Mouse (Mus musculus): Measurements from ENCODE around the gene Gga1.
A peak's percentile ranks its signal among the peaks of the same experiment; 100 is the strongest.
"Not testable (repeated sequence)": the region's sequence is repeated elsewhere in the genome, so short reads cannot be mapped to it uniquely, and the experiment has no call there.

Gene Gga1

GRCm38 (mm10) chr15:78845321-78845720, 31.7 kb upstream of the Gga1 start:
- DNase-seq (ENCODE audit: low read depth, low spot score) = peak; percentile 55

- DNase-seq (ENCODE audit: low read depth, low spot score) = no peak
These were observed 31.1 kb upstream of the Gga1 start for GRCm38 (mm10) chr15:78845867-78846266.

GRCm38 (mm10) chr15:78846352-78846751, 30.6 kb upstream of the Gga1 start:
- DNase-seq (ENCODE audit: low read depth, low spot score) = no peak

GRCm38 (mm10) chr15:78846805-78847204, 30.2 kb upstream of the Gga1 start:
- not testable (repeated sequence) for DNase-seq (ENCODE audit: low read depth, low spot score)

- DNase-seq (ENCODE audit: low read depth, low spot score) = peak; percentile 85
These were observed 28.5 kb upstream of the Gga1 start for GRCm38 (mm10) chr15:78848467-78848866.

GRCm38 (mm10) chr15:78849485-78849884, 27.5 kb upstream of the Gga1 start:
- DNase-seq (ENCODE audit: low read depth, low spot score) = no peak

GRCm38 (mm10) chr15:78850059-78850824, 26.7 kb upstream of the Gga1 start:
- DNase-seq (ENCODE audit: low read depth, low spot score) = no peak

GRCm38 (mm10) chr15:78850944-78851343, 26.0 kb upstream of the Gga1 start:
- no peak for DNase-seq (ENCODE audit: low read depth, low spot score)

GRCm38 (mm10) chr15:78851505-78852153, 25.4 kb upstream of the Gga1 start:
- DNase-seq (ENCODE audit: low read depth, low spot score) = peak; percentile 92

GRCm38 (mm10) chr15:78855303-78855965, 21.6 kb upstream of the Gga1 start, which contains the start of gene Lgals2:
Gene Lgals2, minus strand, starts transcription at chr15:78855529.
- DNase-seq (ENCODE audit: low read depth, low spot score) = no peak

GRCm38 (mm10) chr15:78857009-78857408, 20.0 kb upstream of the Gga1 start:
- no peak for DNase-seq (ENCODE audit: low read depth, low spot score)

- no peak for DNase-seq (ENCODE audit: low read depth, low spot score)
These were observed 17.7 kb upstream of the Gga1 start for GRCm38 (mm10) chr15:78859311-78859710.

GRCm38 (mm10) chr15:78859714-78860113, 17.3 kb upstream of the Gga1 start:
- no peak for DNase-seq (ENCODE audit: low read depth, low spot score)

- DNase-seq (ENCODE audit: low read depth, low spot score) = no peak
These were observed 14.7 kb upstream of the Gga1 start for GRCm38 (mm10) chr15:78862280-78862679.

GRCm38 (mm10) chr15:78863154-78863553, 13.8 kb upstream of the Gga1 start:
- DNase-seq (ENCODE audit: low read depth, low spot score) = no peak

- DNase-seq (ENCODE audit: low read depth, low spot score) = peak; percentile 56
These were observed 13.1 kb upstream of the Gga1 start for GRCm38 (mm10) chr15:78863852-78864253.

- DNase-seq (ENCODE audit: low read depth, low spot score) = peak; percentile 47
These were observed 8.6 kb upstream of the Gga1 start for GRCm38 (mm10) chr15:78868398-78868797.

- no peak for DNase-seq (ENCODE audit: low read depth, low spot score)
These were observed 8.2 kb upstream of the Gga1 start for GRCm38 (mm10) chr15:78868826-78869233.

- peak; percentile 81 for DNase-seq (ENCODE audit: low read depth, low spot score)
These were observed 7.2 kb upstream of the Gga1 start for GRCm38 (mm10) chr15:78869775-78870174.

GRCm38 (mm10) chr15:78872021-78872608, 4.9 kb upstream of the Gga1 start:
- DNase-seq (ENCODE audit: low read depth, low spot score) = no peak

GRCm38 (mm10) chr15:78873803-78874435, 3.1 kb upstream of the Gga1 start:
- DNase-seq (ENCODE audit: low read depth, low spot score) = peak; percentile 66

- no peak for DNase-seq (ENCODE audit: low read depth, low spot score)
These were observed 2.0 kb upstream of the Gga1 start for GRCm38 (mm10) chr15:78874989-78875388.
